Mouse (Mus musculus) lung, postnatal 36 days (tissue): Measurements from ENCODE around the gene Ifi209.
"Not testable (repeated sequence)": the region's sequence is repeated elsewhere in the genome, so short reads cannot be mapped to it uniquely, and the experiment has no call there.

Experiments
- DNase-seq: peaks from one replicate; pipeline ENCODE4 v3.0.0; 2022; ENCODE audit warnings: mixed read lengths

Ifi209 gene

GRCm38 (mm10) chr1:173630622-173631021 lies at the start of gene Ifi209:
Gene Ifi209 (plus strand): TSS chr1:173630917.
- peak; percentile 57 for DNase-seq

- not testable (repeated sequence) for DNase-seq
These were observed 41.0 kb upstream of the Ifi209 start for GRCm38 (mm10) chr1:173589698-173590097.

- peak; percentile 24 for DNase-seq
These were observed 31.8 kb upstream of the Ifi209 start, which contains the start of gene Ifi213 for GRCm38 (mm10) chr1:173598838-173599494. Gene Ifi213 (minus strand): TSS chr1:173599274.

- DNase-seq: not testable (repeated sequence)
These were observed 20.4 kb upstream of the Ifi209 start for GRCm38 (mm10) chr1:173610291-173610690.

- DNase-seq: not testable (repeated sequence)
These were observed 8.5 kb upstream of the Ifi209 start for GRCm38 (mm10) chr1:173622216-173622615.

- DNase-seq: no peak
These were observed 6.7 kb upstream of the Ifi209 start for GRCm38 (mm10) chr1:173624052-173624451.

- DNase-seq: peak; percentile 12
These were observed 4.0 kb upstream of the Ifi209 start for GRCm38 (mm10) chr1:173626686-173627085.

- no peak for DNase-seq
These were observed 3.4 kb downstream of the Ifi209 start for GRCm38 (mm10) chr1:173633969-173634645.

GRCm38 (mm10) chr1:173645393-173645792 lies 14.7 kb downstream of the Ifi209 start:
- DNase-seq: no peak

GRCm38 (mm10) chr1:173657973-173658372 lies 27.3 kb downstream of the Ifi209 start:
- no peak for DNase-seq

- DNase-seq: peak; percentile 28
These were observed 42.9 kb downstream of the Ifi209 start, which contains the start of gene Ifi208 for GRCm38 (mm10) chr1:173673458-173674097. Gene Ifi208 (plus strand): TSS chr1:173673675.

GRCm38 (mm10) chr1:173678605-173679004 lies 47.9 kb downstream of the Ifi209 start:
- not testable (repeated sequence) for DNase-seq

- DNase-seq: no peak
These were observed 63.6 kb downstream of the Ifi209 start for GRCm38 (mm10) chr1:173694270-173694669.
